Mouse (Mus musculus) mouse trophoblast stem cell (cell line): ENCODE measurements around the gene Hnrnpab.

Experiments used
- in situ Hi-C, 2 experiments: fragments of 300-500 bp; cut with MseI, MboI; formaldehyde crosslinking; loops; 2 replicates in 1 of 2; 3 replicates in 1 of 2; pipeline ENCODE4 v1.15.1; 2025

The Hnrnpab gene

GRCm38 (mm10) chr11:51565062-51565461, 41.6 kb downstream of the Hnrnpab start:
- in situ Hi-C loops: no loop called here

- in situ Hi-C loops: no loop called here
Observed at GRCm38 (mm10) chr11:51563276-51563675, 43.4 kb downstream of the Hnrnpab start.

- in situ Hi-C loops: no loop called here
Observed at GRCm38 (mm10) chr11:51555066-51555465, 51.6 kb downstream of the Hnrnpab start.

DNA sequence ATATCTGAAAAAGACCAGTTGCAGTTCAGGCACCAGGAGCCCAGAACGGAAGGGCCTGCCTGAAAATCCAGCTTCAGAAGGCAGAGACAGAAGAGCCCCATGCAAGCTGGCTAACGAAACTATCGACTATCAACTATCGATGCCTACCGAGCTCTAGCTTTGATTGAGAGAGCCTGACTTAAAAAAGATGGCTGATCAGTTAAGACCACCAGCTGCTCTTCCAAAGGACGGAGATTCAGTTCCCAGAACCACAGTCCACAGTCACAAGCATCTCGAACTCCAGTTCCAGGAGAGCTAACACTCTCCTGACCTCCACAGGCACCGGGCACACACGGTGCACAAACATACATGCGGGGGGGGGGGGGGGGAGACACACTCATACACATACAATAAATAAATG, 52.1 kb downstream of the Hnrnpab start:
- in situ Hi-C loops: no loop called here

DNA sequence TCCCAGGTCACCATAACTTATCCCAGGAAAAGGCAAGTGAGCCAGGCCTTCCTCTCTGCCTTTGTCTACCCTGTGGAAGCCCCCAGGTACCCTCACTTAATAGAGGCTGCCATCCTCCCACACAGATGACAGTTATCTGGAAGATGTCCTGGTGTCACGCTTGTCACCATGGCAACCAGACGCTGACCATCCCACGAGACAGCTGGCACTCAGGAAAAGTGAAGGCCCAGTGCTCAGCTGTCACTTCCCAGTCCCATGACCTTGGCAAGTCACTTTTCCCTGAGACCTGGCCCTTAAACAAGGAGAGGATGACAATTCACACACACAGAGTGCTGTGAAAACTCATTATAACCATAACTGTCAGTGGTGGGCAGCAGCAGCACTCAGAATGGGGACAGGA, 54.6 kb downstream of the Hnrnpab start:
- in situ Hi-C loops: no loop called here

GRCm38 (mm10) chr11:51551253-51551652, 55.4 kb downstream of the Hnrnpab start:
- in situ Hi-C loops: no loop called here
